Comparison of ENCODE assay signal across 15 mouse cellular contexts in genomic region chr8:125174851-125175250, GRCm38 (mm10).
A peak's percentile ranks its signal among the peaks of the same experiment; 100 is the strongest.
DNase-seq lines count a peak whose midpoint lies in the region; ATAC-seq and TF ChIP-seq lines count a peak whose summit lies in the region.
"Had no signal": no experiment of that assay in that cellular context is flagged by ENCODE, and none has a peak within 500 bp of the region (broad histone marks: within the 10 kb centered on the region; RNA-seq: fewer than 3 reads in every experiment).

No protein-coding gene starts in this region.

- TF ChIP-seq POLR2A in heart, adult 2 months (IDR thresholded peaks at IDR 0.05; ENCODE audit: insufficient read depth, low read depth, low read length): no peak

- no peak overlapping the region for H3K9ac ChIP-seq in heart, adult 2 months (ENCODE audit: low read depth, low read length)
- H3K9ac ChIP-seq in heart, embryonic 12.5 days: no peak overlapping the region
- H3K9ac ChIP-seq in midbrain, embryonic 11.5 days (ENCODE audit: low read length): no peak overlapping the region
- no peak overlapping the region for H3K9ac ChIP-seq in forebrain, postnatal 0 days
- H3K9ac ChIP-seq: hindbrain, embryonic 13.5 days; liver, embryonic 15.5 days; neural tube, embryonic 12.5 days had no signal

- H3K4me3 ChIP-seq in heart, adult 2 months: no peak overlapping the region
- H3K4me3 ChIP-seq in heart, embryonic 12.5 days: no peak overlapping the region
- no peak overlapping the region for H3K4me3 ChIP-seq in midbrain, embryonic 11.5 days (ENCODE audit: low read depth, low read length)
- no peak overlapping the region for H3K4me3 ChIP-seq in forebrain, postnatal 0 days (ENCODE audit: low read depth, low read length)
- H3K4me3 ChIP-seq: hindbrain, embryonic 13.5 days; liver, embryonic 15.5 days; neural tube, embryonic 12.5 days had no signal

- no peak overlapping the region for H3K4me2 ChIP-seq in heart, embryonic 12.5 days
- no peak overlapping the region for H3K4me2 ChIP-seq in midbrain, embryonic 11.5 days
- H3K4me2 ChIP-seq in forebrain, postnatal 0 days (ENCODE audit: low read depth): no peak overlapping the region
- H3K4me2 ChIP-seq: hindbrain, embryonic 13.5 days; liver, embryonic 15.5 days; neural tube, embryonic 12.5 days had no signal

- no peaks in the 10 kb centered on the region for H3K27me3 ChIP-seq in heart, adult 2 months (ENCODE audit: control insufficient read depth, insufficient read depth, low read length)
- no peaks in the 10 kb centered on the region for H3K27me3 ChIP-seq in heart, embryonic 12.5 days (replicated peaks)
- no peaks in the 10 kb centered on the region for H3K27me3 ChIP-seq in midbrain, embryonic 11.5 days (ENCODE audit: control insufficient read depth, insufficient read depth, low read length)
- no peaks in the 10 kb centered on the region for H3K27me3 ChIP-seq in forebrain, postnatal 0 days (ENCODE audit: insufficient read depth, low read length)
- H3K27me3 ChIP-seq: liver, embryonic 15.5 days had no signal

- 41% methylated on average over 4 of the region's 4 CpGs for WGBS in heart, adult 2 months
- 15% methylated on average over 4 of the region's 4 CpGs for WGBS in heart, embryonic 12.5 days
- 69% methylated on average over 4 of the region's 4 CpGs for WGBS in midbrain, embryonic 11.5 days
- WGBS in forebrain, postnatal 0 days: 72% methylated on average over 4 of the region's 4 CpGs

- DNase-seq in heart, adult 2 months: peak; percentile 49
- peak; percentile 11 for DNase-seq in heart, postnatal 25 days (ENCODE audit: low spot score)
- DNase-seq in lung, postnatal 10 days: peak; percentile 83
- no peak for DNase-seq in gastrocnemius, postnatal 4 days (ENCODE audit: low spot score in 2 of 2)
- DNase-seq in midbrain, embryonic 11.5 days (ENCODE audit: low spot score, missing footprints): no peak
- no peak for DNase-seq in kidney, postnatal 4 days
- no peak for DNase-seq in forebrain, postnatal 0 days
- DNase-seq: cerebellum, adult 18-20 months; thymus, postnatal 4 days had no signal

- TF ChIP-seq CTCF in heart, adult 2 months (IDR thresholded peaks at IDR 0.05): no peak
- no peak for TF ChIP-seq CTCF in forebrain, postnatal 0 days (IDR thresholded peaks at IDR 0.05; ENCODE audit: low read depth)

- TF ChIP-seq EP300 in heart, adult 2 months (IDR thresholded peaks at IDR 0.05; ENCODE audit: insufficient read depth, low read depth, low read length): peak; percentile 92

- intact Hi-C loops in heart, adult 2 months (cut with DNase I): no loop called here
- intact Hi-C loops in heart, postnatal 25 days (cut with DNase I): no loop called here

- H3K27ac ChIP-seq in heart, adult 2 months: peak overlapping the region; percentile 17; the same call in 1 of the 2 replicates
- H3K27ac ChIP-seq in heart, embryonic 12.5 days (ENCODE audit: poor library complexity, severe bottlenecking): peak overlapping the region; percentile 84
- no peak overlapping the region for H3K27ac ChIP-seq in midbrain, embryonic 11.5 days (ENCODE audit: low read depth, low read length)
- H3K27ac ChIP-seq in forebrain, postnatal 0 days (ENCODE audit: low read depth, low read length): no peak overlapping the region
- H3K27ac ChIP-seq: hindbrain, embryonic 13.5 days; liver, embryonic 15.5 days; neural tube, embryonic 12.5 days had no signal

- H3K9me3 ChIP-seq in heart, embryonic 12.5 days (replicated peaks): no peaks in the 10 kb centered on the region
- H3K9me3 ChIP-seq in midbrain, embryonic 11.5 days (ENCODE audit: control insufficient read depth, low read length): no peaks in the 10 kb centered on the region
- no peaks in the 10 kb centered on the region for H3K9me3 ChIP-seq in forebrain, postnatal 0 days (ENCODE audit: low read length)
- H3K9me3 ChIP-seq: hindbrain, embryonic 13.5 days; liver, embryonic 15.5 days; neural tube, embryonic 12.5 days had no signal

- H3K79me2 ChIP-seq in heart, adult 2 months (replicated peaks; ENCODE audit: control insufficient read depth, insufficient read depth, low read length): no peaks in the 10 kb centered on the region

- peaks cover 2% of the 10 kb centered on the region; the same call in 1 of the 2 replicates for H3K4me1 ChIP-seq in heart, adult 2 months (ENCODE audit: control insufficient read depth, insufficient read depth, low read length)
- H3K4me1 ChIP-seq in heart, embryonic 12.5 days (replicated peaks): peaks cover 19% of the 10 kb centered on the region
- no peaks in the 10 kb centered on the region for H3K4me1 ChIP-seq in midbrain, embryonic 11.5 days (ENCODE audit: control insufficient read depth, insufficient read depth, low read length)
- no peaks in the 10 kb centered on the region for H3K4me1 ChIP-seq in forebrain, postnatal 0 days (ENCODE audit: insufficient read depth)
- H3K4me1 ChIP-seq: liver, embryonic 15.5 days had no signal

- ATAC-seq in heart, embryonic 12.5 days (ENCODE audit: insufficient number of reproducible peaks, low FRiP score): peak; percentile 80
- no peak for ATAC-seq in midbrain, embryonic 11.5 days (ENCODE audit: low FRiP score)
- ATAC-seq in forebrain, postnatal 0 days: no peak
- ATAC-seq: activated CD4-positive, CD25-positive, alpha-beta regulatory T cell, adult 4 months; Patski had no signal

- H3K36me3 ChIP-seq in heart, adult 2 months (ENCODE audit: control insufficient read depth, insufficient read depth, low read length): no peaks in the 10 kb centered on the region
- 0 out of 2 replicates have a peak, but pooled peaks cover 2% of the 10 kb centered on the region for H3K36me3 ChIP-seq in heart, embryonic 12.5 days
- no peaks in the 10 kb centered on the region for H3K36me3 ChIP-seq in midbrain, embryonic 11.5 days (ENCODE audit: control insufficient read depth, insufficient read depth, low read length)
- no peaks in the 10 kb centered on the region for H3K36me3 ChIP-seq in forebrain, postnatal 0 days (ENCODE audit: insufficient read depth)
- H3K36me3 ChIP-seq: hindbrain, embryonic 13.5 days; liver, embryonic 15.5 days; neural tube, embryonic 12.5 days had no signal

Comparison
In these comparisons a context has a peak if more than half of its experiments do, and no peak if none do; other contexts are left out.
1. DNase-seq: peak in heart, adult 2 months (2 of 2), heart, postnatal 25 days (single experiment) and lung, postnatal 10 days (single experiment); none in gastrocnemius, postnatal 4 days (0 of 2), midbrain, embryonic 11.5 days (single experiment), kidney, postnatal 4 days (0 of 2) and forebrain, postnatal 0 days (single experiment).
2. H3K27ac ChIP-seq: peak in heart, adult 2 months (single experiment) and heart, embryonic 12.5 days (single experiment); none in midbrain, embryonic 11.5 days (single experiment) and forebrain, postnatal 0 days (single experiment).